Mouse (Mus musculus) left cerebral cortex, postnatal 10 days (tissue): ENCODE measurements around the gene Tceal3. TPM values are rescaled to one million over a fixed set of nuclear protein-coding genes. Genes with fewer than 3 reads are reported as not detected.
"Not testable (repeated sequence)": the region's sequence is repeated elsewhere in the genome, so short reads cannot be mapped to it uniquely, and the experiment has no call there.

ENCODE experiments used
- DNase-seq, 2 experiments: peaks; one replicate each; pipeline ENCODE4 v3.0.0; 2021 to 2022; ENCODE audit warnings: low spot score in 2 of 2, mixed read lengths in 1 of 2; ENCODE audit errors: extremely low spot score in 1 of 2
- intact Hi-C: fragments of 180-260 bp; cut with DNase I; formaldehyde crosslinking; loops from one replicate; pipeline ENCODE4 v1.15.1; 2025
- total RNA-seq, 2 experiments: library from RNA; stranded (reverse); gene quantifications; 2 replicates each; pipeline ENCODE4 v1.2.3; 2021

Tceal3 gene
- 100 to 1,000 TPM; 114 to 118 TPM for total RNA-seq

GRCm38 (mm10) chrX:136590199-136590896, at the start of gene Tceal3:
Tceal3 (plus strand) TSS chrX:136590842.
- peak; percentile 44 to 50 for DNase-seq
- intact Hi-C loops = no loop called here

DNA sequence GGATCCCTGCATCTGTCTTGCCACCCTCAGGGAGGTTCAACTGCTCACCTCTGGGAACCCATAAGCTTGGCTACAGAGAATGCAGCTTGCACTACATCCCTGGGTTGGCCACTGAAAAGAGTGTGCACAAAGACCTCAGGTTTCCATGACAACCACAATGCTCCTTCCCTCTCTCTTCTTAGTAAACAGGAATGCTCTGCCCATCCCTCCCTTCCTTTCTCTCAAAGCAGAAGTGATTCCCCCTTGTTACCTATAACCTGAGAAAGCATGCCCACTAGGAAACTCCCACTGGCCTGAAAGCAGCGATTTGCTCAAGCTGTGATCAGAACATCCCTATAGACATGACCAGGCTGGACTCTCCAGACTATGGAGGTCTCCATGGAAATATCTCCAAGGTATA, 46.7 kb upstream of the Tceal3 start, which contains the start of gene Kir3dl2:
Gene Kir3dl2, minus strand, starts transcription at position 101 of the 400 bp plus-strand sequence.
- intact Hi-C loops, DNase-seq: not testable (repeated sequence)

DNA sequence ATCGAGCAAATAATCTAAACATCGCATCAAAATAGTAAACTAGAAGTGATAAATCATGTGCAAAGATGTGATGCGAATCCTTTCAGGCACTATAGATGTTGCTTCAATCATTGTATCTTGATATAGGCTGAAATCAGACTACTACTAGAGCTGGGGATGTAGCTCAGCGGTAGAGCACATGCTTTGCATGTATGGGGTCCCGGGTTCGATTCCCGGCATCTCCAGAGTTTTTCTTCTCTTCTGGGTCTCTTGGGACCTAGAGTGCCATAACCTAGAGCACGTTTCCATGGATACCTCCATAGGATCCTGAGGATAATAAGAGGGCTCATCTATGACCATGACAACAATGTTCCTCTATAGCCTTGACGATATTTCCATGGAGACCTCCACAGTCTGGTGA, 21.5 kb upstream of the Tceal3 start:
- intact Hi-C loops, DNase-seq: not testable (repeated sequence)

DNA sequence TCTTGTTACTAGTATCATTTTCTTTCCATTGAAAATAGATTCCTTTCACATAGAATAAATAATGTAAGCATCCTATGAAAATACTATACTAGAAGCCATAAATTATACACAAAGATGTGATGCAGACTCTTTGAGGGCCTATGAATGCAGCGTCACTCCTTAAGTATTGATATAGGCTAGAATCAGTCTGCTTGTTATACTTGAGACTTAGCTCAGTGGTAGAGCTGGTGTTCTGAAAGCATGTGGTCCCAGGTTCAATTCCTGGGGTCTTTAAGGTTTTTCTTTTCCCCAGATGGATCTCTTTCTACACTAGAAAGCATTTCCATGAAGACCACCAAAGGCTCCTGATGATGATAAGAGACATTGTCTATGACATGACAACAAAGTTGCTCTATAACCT, 6.0 kb upstream of the Tceal3 start:
- intact Hi-C loops = no loop called here
- peak in 1 of 2 experiments; percentile 7 for DNase-seq

- intact Hi-C loops = no loop called here
- DNase-seq = no peak
Observed at GRCm38 (mm10) chrX:136590897-136591257, 235 bp downstream of the Tceal3 start.

- DNase-seq = peak; percentile 14 to 26
- intact Hi-C loops = no loop called here
Observed at GRCm38 (mm10) chrX:136599416-136599815, 8.8 kb downstream of the Tceal3 start.

GRCm38 (mm10) chrX:136606951-136607350, 16.3 kb downstream of the Tceal3 start:
- no peak for DNase-seq
- intact Hi-C loops = no loop called here

GRCm38 (mm10) chrX:136607395-136607794, 16.8 kb downstream of the Tceal3 start:
- no peak for DNase-seq
- intact Hi-C loops = no loop called here

GRCm38 (mm10) chrX:136611346-136611745, 20.7 kb downstream of the Tceal3 start:
- no peak for DNase-seq

GRCm38 (mm10) chrX:136615889-136616288, 25.2 kb downstream of the Tceal3 start:
- intact Hi-C loops, DNase-seq: not testable (repeated sequence)

More at GRCm38 (mm10) chrX:136611346-136611745, 20.7 kb downstream of the Tceal3 start:
- intact Hi-C loops = no loop called here

DNA sequence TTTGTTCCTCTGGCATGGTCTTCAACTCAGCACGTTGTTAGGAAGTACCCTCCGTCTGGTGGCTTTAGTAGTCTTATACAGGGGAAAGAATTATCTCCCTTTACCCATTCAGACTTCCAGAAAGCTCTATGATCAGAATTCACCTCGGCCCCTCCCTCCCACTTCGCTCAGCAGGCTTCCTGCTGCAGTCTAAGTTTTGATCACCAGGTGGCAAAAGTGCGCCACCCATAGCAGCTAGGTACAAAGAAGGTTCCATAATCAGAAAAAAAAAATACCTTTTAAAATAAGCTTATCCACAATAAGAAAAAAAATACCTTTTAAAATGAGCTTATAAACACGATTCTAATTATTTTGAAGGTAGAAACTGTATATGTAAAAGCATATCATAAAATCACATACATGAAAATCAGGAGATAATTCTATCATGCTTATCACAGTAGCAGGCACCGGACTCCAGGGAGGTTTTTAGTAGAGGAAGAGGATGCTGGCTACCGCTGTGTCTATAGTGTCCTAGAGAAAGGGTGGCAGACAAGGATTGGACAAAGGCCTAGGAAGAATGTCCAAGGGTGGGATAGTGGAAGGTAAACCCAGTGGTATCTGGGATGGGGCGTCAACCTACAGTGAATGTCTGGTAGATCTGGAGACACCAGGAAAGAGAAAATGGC, 34.4 kb downstream of the Tceal3 start:
- intact Hi-C loops = loop anchor here (5.0 kb wide), 2 partner anchors 117 to 528 kb away; partner anchors contain the start of gene Morf4l2
- peak; percentile 34 to 36 for DNase-seq

DNA sequence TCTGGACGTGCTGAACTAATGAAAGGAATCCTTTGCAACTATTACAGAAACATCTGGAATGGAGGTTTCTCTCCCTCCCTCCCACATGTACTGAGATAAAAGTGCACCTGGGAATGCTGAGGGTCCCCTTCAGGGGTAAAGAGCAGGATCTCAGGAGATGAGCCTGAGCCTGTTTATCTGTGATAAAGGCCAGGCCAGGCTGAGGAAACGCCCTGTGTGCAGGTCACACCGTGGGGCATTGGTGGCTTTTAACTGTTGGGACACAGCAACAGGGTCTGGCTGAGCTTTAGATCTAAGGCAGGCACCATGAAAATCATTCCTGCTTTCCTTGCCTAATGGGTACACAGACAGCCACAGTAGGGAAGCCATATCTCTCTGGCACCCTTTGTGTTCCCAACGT, 35.3 kb downstream of the Tceal3 start:
- intact Hi-C loops = loop anchor here (5.0 kb wide), 2 partner anchors 116 to 529 kb away; partner anchors contain the start of gene Morf4l2
- no peak for DNase-seq

- DNase-seq = peak in 1 of 2 experiments; percentile 10
- intact Hi-C loops = no loop called here
Observed at GRCm38 (mm10) chrX:136635116-136635515, 44.5 kb downstream of the Tceal3 start.

- intact Hi-C loops = no loop called here
- peak; percentile 20 to 39 for DNase-seq
Observed at GRCm38 (mm10) chrX:136639754-136640153, 49.1 kb downstream of the Tceal3 start.

- DNase-seq, intact Hi-C loops: not testable (repeated sequence)
Observed at GRCm38 (mm10) chrX:136645857-136646256, 55.2 kb downstream of the Tceal3 start.

- intact Hi-C loops = loop anchor here (10.0 kb wide), 1 partner anchor 1461 kb away; no protein-coding TSS in a partner anchor
Observed at GRCm38 (mm10) chrX:136666281-136666706, 75.7 kb downstream of the Tceal3 start.

DNA sequence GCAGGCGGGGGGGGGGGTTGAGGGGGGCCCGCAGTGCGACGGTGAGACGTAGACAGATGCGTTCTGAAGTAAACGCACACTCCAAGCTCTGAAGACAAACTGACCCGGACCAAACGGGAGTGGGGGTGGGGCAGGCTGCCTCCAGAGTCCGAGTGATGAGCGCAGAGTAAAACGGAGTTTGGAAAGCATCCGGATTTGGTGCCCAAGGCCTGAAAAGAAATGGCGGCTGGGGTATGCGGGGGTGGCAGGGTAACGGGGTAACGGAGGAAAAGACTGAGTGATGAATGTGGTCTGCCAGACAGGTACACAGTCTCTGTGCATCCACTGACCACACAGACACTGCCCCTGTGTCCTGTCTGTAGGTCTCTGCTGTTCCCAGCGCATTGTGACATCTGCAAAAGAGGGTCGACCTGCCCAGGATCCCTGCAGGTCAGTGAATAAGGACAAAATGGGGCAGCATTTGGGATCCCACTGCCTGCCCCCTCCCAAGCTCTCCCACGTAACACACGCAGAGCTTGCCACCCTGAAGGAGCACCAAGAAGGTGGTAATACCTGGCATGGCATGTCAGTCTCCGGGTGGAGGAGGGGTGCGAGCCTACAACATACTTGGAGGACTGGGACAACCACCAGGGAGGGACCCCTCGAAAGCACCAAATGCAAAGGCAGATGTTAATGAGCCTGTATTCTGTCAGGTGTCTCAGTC, 76.3 kb downstream of the Tceal3 start:
- intact Hi-C loops = loop anchor here (10.0 kb wide), 1 partner anchor 1462 kb away; no protein-coding TSS in a partner anchor

More at GRCm38 (mm10) chrX:136666281-136666706, 75.7 kb downstream of the Tceal3 start:
- DNase-seq = peak in 1 of 2 experiments; percentile 59

DNA sequence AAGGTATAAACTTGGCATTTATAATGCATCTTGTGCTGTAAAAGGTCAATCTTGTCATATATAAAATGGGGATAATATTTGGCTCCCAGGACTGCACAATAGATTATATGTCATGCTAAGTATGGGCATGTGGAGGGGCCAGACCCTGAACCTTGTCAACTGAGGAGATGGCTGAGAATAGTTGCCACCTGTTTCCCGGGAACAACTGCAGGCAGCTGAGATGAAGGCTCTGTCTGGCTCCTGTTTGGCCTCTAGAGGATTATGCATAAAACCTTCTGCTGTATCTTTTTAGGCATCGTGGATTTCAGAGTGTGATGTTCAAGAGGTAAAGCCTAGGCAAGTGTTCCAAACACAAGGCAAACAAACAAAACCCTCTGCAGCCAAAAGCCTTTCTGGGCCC, 78.2 kb downstream of the Tceal3 start:
- intact Hi-C loops = loop anchor here (10.0 kb wide), 1 partner anchor 1464 kb away; no protein-coding TSS in a partner anchor
- DNase-seq = no peak

More for the DNA sequence above, 76.3 kb downstream of the Tceal3 start:
- peak in 1 of 2 experiments; percentile 34 for DNase-seq

GRCm38 (mm10) chrX:136680989-136681388, 90.3 kb downstream of the Tceal3 start:
- intact Hi-C loops = no loop called here

More at GRCm38 (mm10) chrX:136680989-136681388, 90.3 kb downstream of the Tceal3 start:
- DNase-seq = no peak
